Mouse (Mus musculus) urinary bladder, postnatal 0 days (tissue): ENCODE results near the gene Ankrd61. TPM values are rescaled to one million over a fixed set of nuclear protein-coding genes. Genes with fewer than 3 reads are reported as not detected.

Experiments
- polyA plus RNA-seq: library from polyadenylated mRNA; unstranded; fragments of >200 nt; fragmentation: Nextera tagmentation; extraction: Ambion mirVana; gene quantifications from 2 replicates; pipeline ENCODE4 v1.2.1, GENCODE M21; 2015

Gene Ankrd61
- polyA plus RNA-seq: 0.08 and 0.27 TPM in 2 replicates

GRCm38 (mm10) chr5:143897635-143898330 is at the start of gene Ankrd61:
Ankrd61 (minus strand) TSS chr5:143897685.

GRCm38 (mm10) chr5:143932831-143933230 is 35.3 kb upstream of the Ankrd61 start, which contains the start of gene Rsph10b:
Rsph10b (plus strand) TSS chr5:143933035.

GRCm38 (mm10) chr5:143927875-143928274 is 30.4 kb upstream of the Ankrd61 start, which contains the start of gene Gm42421:
Gm42421 (plus strand) TSS chr5:143928175.

GRCm38 (mm10) chr5:143909417-143910400 is 12.2 kb upstream of the Ankrd61 start, which contains the start of the genes Aimp2 and Pms2:
Aimp2 (minus strand) TSS chr5:143909847.
Pms2 (plus strand) TSS chr5:143909964.

Other genes with a start within 250 kb of the Ankrd61 start
- gene Usp42, start 165.4 kb downstream of the Ankrd61 start, polyA plus RNA-seq: 6.3 and 6.9 TPM in 2 replicates
- 19.2 and 19.5 TPM in 2 replicates for gene Eif2ak1, start 79.9 kb downstream of the Ankrd61 start, polyA plus RNA-seq
- gene Aimp2, start 12.2 kb upstream of the Ankrd61 start, polyA plus RNA-seq: 79.5 and 83.0 TPM in 2 replicates
- gene Pms2, start 12.3 kb upstream of the Ankrd61 start, polyA plus RNA-seq: 10.0 and 11.9 TPM in 2 replicates
- gene Gm42421, start 30.5 kb upstream of the Ankrd61 start, polyA plus RNA-seq: 0.24 TPM in 1 of 2 replicates, not detected in the other
- gene Rsph10b, start 35.4 kb upstream of the Ankrd61 start, polyA plus RNA-seq: 0.19 and 0.52 TPM in 2 replicates
- gene Ccz1, start 117.2 kb upstream of the Ankrd61 start, polyA plus RNA-seq: 47.3 and 52.5 TPM in 2 replicates
- gene Ocm, start 129.0 kb upstream of the Ankrd61 start, polyA plus RNA-seq: not detected in 2 replicates
- gene Lmtk2, start 202.8 kb upstream of the Ankrd61 start, polyA plus RNA-seq: 3.0 and 3.8 TPM in 2 replicates